Mouse (Mus musculus): ENCODE measurements at regions not wholly inside any gene's neighbourhood (a gene's known extent, or its start where the extent isn't known, plus 50 kb on each side); places are given as distances from the start of the nearest gene placed in this dataset.
A peak's percentile ranks its signal among the peaks of the same experiment; 100 is the strongest.

- DNase-seq (ENCODE audit: low spot score in 2 of 2): no peak
These were observed 175.4 kb downstream of the Cct6b start for GRCm38 (mm10) chr11:82588744-82589143.

GRCm38 (mm10) chr11:82579841-82580415 is 184.2 kb downstream of the Cct6b start:
- no peak for DNase-seq (ENCODE audit: low spot score in 2 of 2)

- no peak for DNase-seq (ENCODE audit: low spot score in 2 of 2)
These were observed 187.3 kb downstream of the Tmem132e start for GRCm38 (mm10) chr11:82576019-82576418.

GRCm38 (mm10) chr11:82573126-82573525 is 184.4 kb downstream of the Tmem132e start:
- DNase-seq (ENCODE audit: low spot score in 2 of 2): no peak

- peak; percentile 2 to 7 for DNase-seq (ENCODE audit: low spot score in 2 of 2)
These were observed 182.8 kb downstream of the Tmem132e start for GRCm38 (mm10) chr11:82571525-82571924.

- no peak for DNase-seq (ENCODE audit: low spot score in 2 of 2)
These were observed 181.1 kb downstream of the Tmem132e start for GRCm38 (mm10) chr11:82569819-82570218.

- DNase-seq (ENCODE audit: low spot score in 2 of 2): no peak
These were observed 179.5 kb downstream of the Tmem132e start for GRCm38 (mm10) chr11:82568219-82568676.

GRCm38 (mm10) chr11:82567014-82567685 is 178.4 kb downstream of the Tmem132e start:
- peak; percentile 6 for DNase-seq (ENCODE audit: low spot score in 2 of 2)

GRCm38 (mm10) chr11:82566092-82566491 is 177.4 kb downstream of the Tmem132e start:
- DNase-seq (ENCODE audit: low spot score in 2 of 2): peak in 1 of 2 experiments; percentile 28

GRCm38 (mm10) chr11:82564181-82564580 is 175.5 kb downstream of the Tmem132e start:
- DNase-seq (ENCODE audit: low spot score in 2 of 2): no peak

- DNase-seq (ENCODE audit: low spot score in 2 of 2): no peak
These were observed 153.3 kb downstream of the Tmem132e start for GRCm38 (mm10) chr11:82542028-82542427.

GRCm38 (mm10) chr11:82541376-82541775 is 152.7 kb downstream of the Tmem132e start:
- DNase-seq (ENCODE audit: low spot score in 2 of 2): no peak

GRCm38 (mm10) chr11:82537931-82538330 is 149.2 kb downstream of the Tmem132e start:
- DNase-seq (ENCODE audit: low spot score in 2 of 2): no peak

GRCm38 (mm10) chr11:82523200-82523802 is 134.6 kb downstream of the Tmem132e start:
- DNase-seq (ENCODE audit: low spot score in 2 of 2): no peak

GRCm38 (mm10) chr11:82521383-82521782 is 132.7 kb downstream of the Tmem132e start:
- no peak for DNase-seq (ENCODE audit: low spot score in 2 of 2)

GRCm38 (mm10) chr11:82518691-82519090 is 130.0 kb downstream of the Tmem132e start:
- DNase-seq (ENCODE audit: low spot score in 2 of 2): no peak

- DNase-seq (ENCODE audit: low spot score in 2 of 2): no peak
These were observed 125.9 kb downstream of the Tmem132e start for GRCm38 (mm10) chr11:82514526-82515144.

- no peak for DNase-seq (ENCODE audit: low spot score in 2 of 2)
These were observed 119.9 kb downstream of the Tmem132e start for GRCm38 (mm10) chr11:82508564-82508963.
